Mouse (Mus musculus): ENCODE results near the gene Kcnj10. TPM values are rescaled to one million over a fixed set of nuclear protein-coding genes. Genes with fewer than 3 reads are reported as not detected.

Gene Kcnj10
- polyA plus RNA-seq, 1 experiment from 2014 or later: not detected

DNA sequence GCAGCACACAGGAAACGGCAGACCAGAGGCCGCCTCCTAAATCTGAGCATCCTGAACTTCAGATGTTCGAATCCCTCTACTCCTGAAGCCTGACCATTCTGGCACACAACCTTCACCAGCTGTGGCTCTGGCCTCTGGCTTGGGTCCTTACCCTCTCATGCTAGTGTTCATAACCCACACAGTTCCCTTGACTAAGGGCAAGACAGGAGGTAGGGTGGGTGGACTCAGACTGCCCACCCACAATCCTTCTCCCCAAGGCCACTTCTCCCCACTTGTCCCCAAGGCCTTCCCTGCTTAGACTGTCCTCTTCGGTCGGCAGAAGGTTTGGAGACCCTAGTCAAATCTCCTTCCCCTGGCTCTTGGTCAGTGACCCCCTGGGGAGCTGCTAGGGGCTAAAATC is 8.5 kb downstream of the Kcnj10 start:
- no peak overlapping the region for H3K27ac ChIP-seq (replicated peaks in 1 of 2; ENCODE audit: control insufficient read depth in 1 of 2, insufficient read depth in 1 of 2, low read depth in 2 of 2, low read length in 2 of 2)
- no peaks in the 10 kb centered on the region for H3K9me3 ChIP-seq (ENCODE audit: control insufficient read depth, low read length)
- no peaks in the 10 kb centered on the region for H3K36me3 ChIP-seq (ENCODE audit: control insufficient read depth, insufficient read depth, low read length)
- no peak overlapping the region for H3K9ac ChIP-seq (ENCODE audit: low read length)
- WGBS: 60% methylated on average over 5 of the region's 5 CpGs
- H3K4me3 ChIP-seq (ENCODE audit: control insufficient read depth in 1 of 2, insufficient read depth in 1 of 2, low read depth in 1 of 2, low read length in 2 of 2): no peak overlapping the region
- peaks cover 8 to 10% of the 10 kb centered on the region in 2 experiments; a peak in 3 of 4 replicates for H3K4me1 ChIP-seq (ENCODE audit: control insufficient read depth in 2 of 2, insufficient read depth in 2 of 2, low read length in 2 of 2)
- no peak for ATAC-seq (ENCODE audit: insufficient number of reproducible peaks, insufficient read depth, low FRiP score, low read depth)
- peaks cover 31% of the 10 kb centered on the region for H3K27me3 ChIP-seq (ENCODE audit: control insufficient read depth, insufficient read depth, low read length)
- H3K4me2 ChIP-seq (ENCODE audit: low read length): no peak overlapping the region

DNA sequence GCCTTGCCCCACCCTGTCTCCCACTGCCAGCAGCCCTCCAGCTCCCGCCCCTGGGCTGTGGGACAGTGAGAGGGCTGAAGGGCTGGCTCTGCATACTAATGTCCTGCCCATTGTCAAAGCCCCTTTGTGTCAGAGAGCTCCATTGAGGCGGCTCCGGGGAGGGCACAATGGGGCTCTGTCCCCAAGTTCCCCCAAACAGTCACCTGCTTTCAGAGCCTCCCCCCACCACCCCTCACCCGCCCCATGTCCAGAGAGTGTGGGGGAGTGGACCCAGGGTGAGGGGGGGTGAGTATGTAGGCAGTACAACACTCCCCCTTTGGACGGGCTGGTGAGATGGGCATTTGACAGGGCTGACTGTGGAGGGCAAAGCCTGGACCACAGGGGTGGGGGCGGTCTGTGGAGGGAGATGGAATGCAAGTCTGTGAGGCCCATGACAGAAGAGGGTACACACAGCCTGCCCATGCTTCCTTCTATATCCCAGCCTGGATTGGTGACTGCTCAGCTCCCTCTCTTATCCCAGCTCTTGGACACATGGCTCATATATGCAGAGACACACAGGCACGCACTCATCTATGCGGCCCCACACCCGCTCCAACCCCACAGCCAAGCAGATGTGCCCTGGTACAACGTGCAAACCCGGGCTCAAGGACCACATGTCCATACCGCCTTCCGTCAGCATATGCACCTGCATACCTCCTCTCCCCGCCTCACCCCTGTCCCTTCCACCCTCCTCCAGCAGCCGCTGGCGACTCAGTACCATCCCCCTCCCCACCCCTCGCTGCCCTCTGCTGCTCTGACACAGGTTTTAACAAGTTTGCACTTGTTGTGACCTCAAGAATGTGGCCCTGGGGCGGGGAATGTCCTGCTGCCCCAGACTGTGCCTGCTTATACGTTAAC is 9.2 kb downstream of the Kcnj10 start:
- no peaks in the 10 kb centered on the region for H3K9me3 ChIP-seq (ENCODE audit: control insufficient read depth, low read length)
- H3K36me3 ChIP-seq (ENCODE audit: control insufficient read depth, insufficient read depth, low read length): no peaks in the 10 kb centered on the region
- H3K27ac ChIP-seq (replicated peaks in 1 of 2; ENCODE audit: control insufficient read depth in 1 of 2, insufficient read depth in 1 of 2, low read depth in 2 of 2, low read length in 2 of 2): no peak overlapping the region
- H3K4me3 ChIP-seq (ENCODE audit: control insufficient read depth in 1 of 2, insufficient read depth in 1 of 2, low read depth in 1 of 2, low read length in 2 of 2): no peak overlapping the region
- 0 out of 2 replicates have a peak, but pooled peaks have one; percentile 29 for ATAC-seq (ENCODE audit: insufficient number of reproducible peaks, insufficient read depth, low FRiP score, low read depth)
- H3K27me3 ChIP-seq (ENCODE audit: control insufficient read depth, insufficient read depth, low read length): peaks cover 37% of the 10 kb centered on the region
- H3K9ac ChIP-seq (ENCODE audit: low read length): no peak overlapping the region; the same call in 1 of the 2 replicates
- peaks cover 8 to 10% of the 10 kb centered on the region in 2 experiments; a peak in 3 of 4 replicates for H3K4me1 ChIP-seq (ENCODE audit: control insufficient read depth in 2 of 2, insufficient read depth in 2 of 2, low read length in 2 of 2)
- 13% methylated on average over 19 of the region's 19 CpGs for WGBS
- H3K4me2 ChIP-seq (ENCODE audit: low read length): peak overlapping the region; percentile 31

DNA sequence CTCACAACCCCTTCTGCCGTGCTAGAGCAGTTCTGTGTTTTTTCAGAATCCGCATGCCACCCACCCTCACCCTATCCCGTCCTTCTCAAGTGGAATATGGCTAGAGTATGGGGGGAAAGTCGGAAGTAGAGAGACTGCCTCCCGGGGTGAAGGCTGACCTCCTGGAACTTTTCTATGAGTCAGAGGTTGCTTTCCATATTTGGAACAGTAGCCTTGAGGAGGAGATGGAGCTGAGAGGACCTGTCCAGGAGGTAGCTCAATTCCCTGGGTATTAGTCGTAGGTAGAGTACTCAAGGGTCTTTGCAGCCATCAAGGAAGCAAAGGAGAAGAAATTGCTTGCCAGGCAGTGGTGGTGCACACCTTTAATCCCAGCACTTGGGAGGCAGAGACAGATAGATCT is 11.0 kb downstream of the Kcnj10 start:
- Histone ChIP-seq H3K36me3 (ENCODE audit: control insufficient read depth, insufficient read depth, low read length) (no peaks in the 10 kb centered on the region), H3K9ac (ENCODE audit: low read length) (no peak overlapping the region), H3K27ac (replicated peaks in 1 of 2; ENCODE audit: control insufficient read depth in 1 of 2, insufficient read depth in 1 of 2, low read depth in 2 of 2, low read length in 2 of 2) (no peak overlapping the region), H3K4me3 (ENCODE audit: control insufficient read depth in 1 of 2, insufficient read depth in 1 of 2, low read depth in 1 of 2, low read length in 2 of 2) (no peak overlapping the region), H3K27me3 (ENCODE audit: control insufficient read depth, insufficient read depth, low read length) (peaks cover 37% of the 10 kb centered on the region), H3K9me3 (ENCODE audit: control insufficient read depth, low read length) (no peaks in the 10 kb centered on the region), H3K4me1 (ENCODE audit: control insufficient read depth in 2 of 2, insufficient read depth in 2 of 2, low read length in 2 of 2) (peaks cover 8 to 10% of the 10 kb centered on the region in 2 experiments; a peak in 3 of 4 replicates), H3K4me2 (ENCODE audit: low read length) (no peak overlapping the region)
- 57% methylated on average over 6 of the region's 6 CpGs for WGBS
- no peak for ATAC-seq (ENCODE audit: insufficient number of reproducible peaks, insufficient read depth, low FRiP score, low read depth)

DNA sequence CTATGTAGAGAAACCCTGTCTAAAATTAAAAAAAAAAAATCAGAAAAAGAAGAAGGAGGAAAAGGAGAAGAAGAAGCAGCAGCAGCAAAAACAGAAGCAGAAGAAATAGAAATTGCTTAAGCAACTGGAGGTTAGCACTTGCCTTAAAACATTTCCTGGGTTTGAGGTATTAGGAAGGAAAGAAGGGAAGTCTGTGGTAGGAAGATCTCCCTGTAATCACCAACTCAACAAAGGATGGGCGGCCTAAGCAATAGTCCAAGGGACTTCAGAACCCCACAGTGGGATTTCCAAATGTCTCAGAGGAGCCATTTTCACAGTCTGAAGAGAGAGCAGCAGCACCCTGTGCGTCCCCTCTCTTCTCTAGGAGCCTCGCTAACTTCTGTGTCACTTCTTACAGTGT is 11.4 kb downstream of the Kcnj10 start:
- WGBS: 69% methylated on average over 3 of the region's 3 CpGs
- Histone ChIP-seq H3K27me3 (ENCODE audit: control insufficient read depth, insufficient read depth, low read length) (peaks cover 37% of the 10 kb centered on the region), H3K9ac (ENCODE audit: low read length) (no peak overlapping the region), H3K36me3 (ENCODE audit: control insufficient read depth, insufficient read depth, low read length) (no peaks in the 10 kb centered on the region), H3K4me1 (ENCODE audit: control insufficient read depth in 2 of 2, insufficient read depth in 2 of 2, low read length in 2 of 2) (peaks cover 8 to 10% of the 10 kb centered on the region in 2 experiments; a peak in 3 of 4 replicates), H3K4me2 (ENCODE audit: low read length) (no peak overlapping the region), H3K9me3 (ENCODE audit: control insufficient read depth, low read length) (no peaks in the 10 kb centered on the region), H3K4me3 (ENCODE audit: control insufficient read depth in 1 of 2, insufficient read depth in 1 of 2, low read depth in 1 of 2, low read length in 2 of 2) (no peak overlapping the region), H3K27ac (replicated peaks in 1 of 2; ENCODE audit: control insufficient read depth in 1 of 2, insufficient read depth in 1 of 2, low read depth in 2 of 2, low read length in 2 of 2) (no peak overlapping the region)
- ATAC-seq (ENCODE audit: insufficient number of reproducible peaks, insufficient read depth, low FRiP score, low read depth): no peak

DNA sequence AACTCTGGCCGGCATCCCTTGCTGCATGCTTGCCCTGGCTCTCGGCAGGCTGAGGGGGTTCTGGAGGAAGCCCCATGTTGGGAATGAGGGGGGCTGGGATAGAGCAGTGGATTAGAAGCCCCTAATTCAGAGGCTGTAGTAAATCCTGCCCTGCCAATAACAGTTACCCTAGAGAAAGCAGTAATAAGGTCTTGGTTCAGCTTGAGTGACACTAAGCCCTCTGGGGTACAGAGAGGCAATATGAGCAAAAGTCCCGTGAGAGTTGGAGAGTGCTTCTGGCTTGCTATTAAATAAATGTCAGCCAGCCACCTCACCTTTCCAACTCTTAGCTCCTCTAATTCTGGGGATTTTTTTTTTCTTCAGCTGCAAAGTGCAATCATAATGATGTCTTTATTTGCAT is 14.3 kb downstream of the Kcnj10 start:
- H3K4me2 ChIP-seq (ENCODE audit: low read length): no peak overlapping the region
- H3K36me3 ChIP-seq (ENCODE audit: control insufficient read depth, insufficient read depth, low read length): no peaks in the 10 kb centered on the region
- no peak overlapping the region for H3K9ac ChIP-seq (ENCODE audit: low read length)
- no peak overlapping the region for H3K27ac ChIP-seq (replicated peaks in 1 of 2; ENCODE audit: control insufficient read depth in 1 of 2, insufficient read depth in 1 of 2, low read depth in 2 of 2, low read length in 2 of 2)
- H3K9me3 ChIP-seq (ENCODE audit: control insufficient read depth, low read length): no peaks in the 10 kb centered on the region
- H3K27me3 ChIP-seq (ENCODE audit: control insufficient read depth, insufficient read depth, low read length): peaks cover 35% of the 10 kb centered on the region
- no peak overlapping the region for H3K4me3 ChIP-seq (ENCODE audit: control insufficient read depth in 1 of 2, insufficient read depth in 1 of 2, low read depth in 1 of 2, low read length in 2 of 2)
- ATAC-seq (ENCODE audit: insufficient number of reproducible peaks, insufficient read depth, low FRiP score, low read depth): no peak
- H3K4me1 ChIP-seq (ENCODE audit: control insufficient read depth in 2 of 2, insufficient read depth in 2 of 2, low read length in 2 of 2): peaks cover 3 to 5% of the 10 kb centered on the region in 2 experiments; a peak in 2 of 4 replicates
- 39% methylated on average over 3 of the region's 3 CpGs for WGBS

DNA sequence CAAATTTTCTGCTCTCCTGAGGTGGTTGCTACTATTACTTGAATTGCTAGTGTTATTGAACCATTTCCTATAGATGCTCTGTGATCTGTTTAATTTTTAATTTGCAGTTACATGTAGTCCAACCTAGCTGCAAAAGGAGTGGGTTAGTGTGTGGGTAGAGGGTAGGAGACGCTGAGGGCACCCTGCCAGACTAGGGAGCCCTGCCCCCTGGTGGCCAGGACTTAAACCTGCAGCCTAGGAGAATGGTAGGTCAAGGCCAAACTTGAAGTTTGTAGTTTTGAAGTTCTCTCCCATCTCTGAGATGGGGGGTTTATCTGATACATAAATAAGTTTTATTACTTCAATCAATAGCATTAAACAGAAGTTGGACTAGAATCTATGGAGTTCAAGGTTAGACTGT is 16.5 kb downstream of the Kcnj10 start:
- WGBS: 4% methylated on average over 1 of the region's 1 CpGs
- H3K9me3 ChIP-seq (ENCODE audit: control insufficient read depth, low read length): no peaks in the 10 kb centered on the region
- ATAC-seq (ENCODE audit: insufficient number of reproducible peaks, insufficient read depth, low FRiP score, low read depth): no peak
- H3K4me3 ChIP-seq (ENCODE audit: control insufficient read depth in 1 of 2, insufficient read depth in 1 of 2, low read depth in 1 of 2, low read length in 2 of 2): no peak overlapping the region
- H3K36me3 ChIP-seq (ENCODE audit: control insufficient read depth, insufficient read depth, low read length): no peaks in the 10 kb centered on the region
- no peak overlapping the region for H3K27ac ChIP-seq (replicated peaks in 1 of 2; ENCODE audit: control insufficient read depth in 1 of 2, insufficient read depth in 1 of 2, low read depth in 2 of 2, low read length in 2 of 2)
- H3K4me1 ChIP-seq (ENCODE audit: control insufficient read depth in 2 of 2, insufficient read depth in 2 of 2, low read length in 2 of 2): no peaks in the 10 kb centered on the region
- H3K27me3 ChIP-seq (ENCODE audit: control insufficient read depth, insufficient read depth, low read length): peaks cover 20% of the 10 kb centered on the region
- no peak overlapping the region for H3K4me2 ChIP-seq (ENCODE audit: low read length)
- no peak overlapping the region for H3K9ac ChIP-seq (ENCODE audit: low read length)

DNA sequence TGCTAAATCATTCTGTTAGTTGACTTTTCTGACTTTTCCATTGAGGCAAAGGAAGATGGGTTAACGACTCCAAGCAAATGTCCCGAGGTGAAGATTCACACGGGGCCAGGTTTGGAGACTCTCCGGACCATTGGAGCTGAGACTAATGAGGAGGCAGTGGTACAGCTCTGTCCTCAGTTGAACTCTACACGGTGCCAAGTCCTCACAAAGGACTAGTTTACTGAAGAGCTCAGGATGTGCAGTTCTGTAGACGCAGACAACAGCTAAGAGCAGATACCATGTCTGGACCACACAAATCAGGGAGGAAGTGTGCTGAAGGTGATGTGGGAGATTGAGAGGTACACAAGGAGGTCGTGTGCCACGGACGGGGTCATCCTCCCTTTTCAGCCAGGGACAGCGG is 17.3 kb downstream of the Kcnj10 start:
- Histone ChIP-seq H3K4me3 (ENCODE audit: control insufficient read depth in 1 of 2, insufficient read depth in 1 of 2, low read depth in 1 of 2, low read length in 2 of 2) (no peak overlapping the region), H3K9me3 (ENCODE audit: control insufficient read depth, low read length) (no peaks in the 10 kb centered on the region), H3K9ac (ENCODE audit: low read length) (no peak overlapping the region), H3K4me2 (ENCODE audit: low read length) (no peak overlapping the region), H3K4me1 (ENCODE audit: control insufficient read depth in 2 of 2, insufficient read depth in 2 of 2, low read length in 2 of 2) (no peaks in the 10 kb centered on the region), H3K36me3 (ENCODE audit: control insufficient read depth, insufficient read depth, low read length) (no peaks in the 10 kb centered on the region), H3K27ac (replicated peaks in 1 of 2; ENCODE audit: control insufficient read depth in 1 of 2, insufficient read depth in 1 of 2, low read depth in 2 of 2, low read length in 2 of 2) (no peak overlapping the region), H3K27me3 (ENCODE audit: control insufficient read depth, insufficient read depth, low read length) (peaks cover 20% of the 10 kb centered on the region)
- no peak for ATAC-seq (ENCODE audit: insufficient number of reproducible peaks, insufficient read depth, low FRiP score, low read depth)
- 67% methylated on average over 10 of the region's 10 CpGs for WGBS
